Mouse (Mus musculus): ENCODE measurements at regions not wholly inside any gene's neighbourhood (a gene's known extent, or its start where the extent isn't known, plus 50 kb on each side); places are given as distances from the start of the nearest gene placed in this dataset.

GRCm38 (mm10) chr12:50953971-50954370, 305.1 kb upstream of the Prkd1 start:
- no peak for TF ChIP-seq CTCF (IDR thresholded peaks at IDR 0.05; ENCODE audit: extremely low read depth, insufficient read depth, insufficient read length, insufficient replicate concordance)
- TF ChIP-seq POLR2A (IDR thresholded peaks at IDR 0.05; ENCODE audit: low read depth, low read length): no peak

Data from spleen, adult 2 months (tissue).